Mouse (Mus musculus) neural tube, embryonic 14.5 days (tissue): ENCODE results near the gene Gpr176. TPM values are rescaled to one million over a fixed set of nuclear protein-coding genes. Genes with fewer than 3 reads are reported as not detected.

Experiments used
- ATAC-seq: fragments of 200-750 bp; cut with Nextera tagmentation; 2 replicates; pipeline ENCODE4 v1.8.0; 2017; ENCODE audit warnings: low read depth, mild to moderate bottlenecking, moderate TSS enrichment, moderate library complexity
- H3K27ac ChIP-seq: fragments of 300-500 bp; sonication (generic); 2 replicates; pipeline ENCODE4 v1.5.1; 2014; ENCODE audit warnings: low read depth, mild to moderate bottlenecking, control low read depth, low read length, moderate library complexity, mixed read lengths
- H3K27me3 ChIP-seq: fragments of 300-500 bp; sonication (generic); 2 replicates; pipeline ENCODE4 v1.6.1; 2014; ENCODE audit warnings: low read length; ENCODE audit not compliant: control insufficient read depth, insufficient read depth
- H3K36me3 ChIP-seq: fragments of 300-500 bp; sonication (generic); 2 replicates; pipeline ENCODE4 v1.6.1; 2014; ENCODE audit warnings: low read length, mixed read lengths; ENCODE audit not compliant: control insufficient read depth, insufficient read depth
- H3K4me1 ChIP-seq: fragments of 300-500 bp; sonication (generic); 2 replicates; pipeline ENCODE4 v1.6.1; 2014; ENCODE audit warnings: low read length; ENCODE audit not compliant: control insufficient read depth, insufficient read depth
- H3K4me2 ChIP-seq: fragments of 300-500 bp; sonication (generic); 2 replicates; pipeline ENCODE4 v1.6.1; 2014; ENCODE audit warnings: mild to moderate bottlenecking, low read depth, low read length, control low read depth
- H3K4me3 ChIP-seq: fragments of 300-500 bp; sonication (generic); 2 replicates; pipeline ENCODE4 v1.5.1; 2014; ENCODE audit warnings: low read depth, low read length, control low read depth, mixed read lengths
- H3K9ac ChIP-seq: fragments of 300-500 bp; sonication (generic); replicated peaks from 2 replicates; pipeline ENCODE4 v1.6.1; 2014; ENCODE audit warnings: low read depth, mild to moderate bottlenecking, control low read depth, low read length, mixed read lengths
- H3K9me3 ChIP-seq: fragments of 300-500 bp; sonication (generic); 2 replicates; pipeline ENCODE4 v1.6.1; 2016; ENCODE audit warnings: low read length; ENCODE audit not compliant: control insufficient read depth
- WGBS: fragments of 180-500 bp; shearing (Covaris S2); extraction: QIAGEN DNeasy Blood & Tissue Kit; methylation state at CpG from one replicate; pipeline ENCODE4 v1.1.7; 2014; 5-methylcytosine and 5-hydroxymethylcytosine counted together
- polyA plus RNA-seq: library from polyadenylated mRNA; unstranded; fragments of >200 nt; fragmentation: Nextera tagmentation; extraction: Ambion mirVana; gene quantifications from 2 replicates; pipeline ENCODE4 v1.2.1, GENCODE M21; 2014

Gpr176 gene
- polyA plus RNA-seq, 1 experiment from 2014 or later = 7.9 TPM

DNA sequence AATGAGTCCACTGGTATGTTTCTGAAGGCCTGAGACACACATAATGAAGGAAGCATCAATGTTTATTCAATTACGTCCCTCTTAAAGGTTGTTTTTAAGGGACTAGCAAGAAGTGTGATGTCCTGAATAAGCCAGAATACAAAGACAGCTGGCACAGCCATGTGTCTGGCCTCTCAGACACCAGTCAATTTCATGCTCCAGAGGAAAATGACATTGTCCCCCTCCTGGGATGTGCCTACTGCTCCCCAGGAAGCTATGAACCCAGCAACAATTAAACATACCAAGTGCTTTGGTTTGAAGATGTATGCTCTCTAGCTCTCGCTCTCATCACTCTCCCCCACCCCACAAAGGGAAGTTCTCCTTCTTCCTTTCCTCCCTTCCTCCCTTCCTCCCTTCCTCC is 56.3 kb downstream of the Gpr176 start:
- H3K4me1 ChIP-seq = peaks cover 8% of the 10 kb centered on the region
- peak; percentile 68 for ATAC-seq
- peak overlapping the region; percentile 29; the same call in 1 of the 2 replicates for H3K27ac ChIP-seq
- no peak overlapping the region for H3K4me2 ChIP-seq
- 27% methylated on average over 2 of the region's 2 CpGs for WGBS
- H3K4me3 ChIP-seq = no peak overlapping the region
- no peaks in the 10 kb centered on the region for H3K36me3 ChIP-seq
- H3K9ac ChIP-seq = no peak overlapping the region
- no peaks in the 10 kb centered on the region for H3K9me3 ChIP-seq
- no peaks in the 10 kb centered on the region for H3K27me3 ChIP-seq

DNA sequence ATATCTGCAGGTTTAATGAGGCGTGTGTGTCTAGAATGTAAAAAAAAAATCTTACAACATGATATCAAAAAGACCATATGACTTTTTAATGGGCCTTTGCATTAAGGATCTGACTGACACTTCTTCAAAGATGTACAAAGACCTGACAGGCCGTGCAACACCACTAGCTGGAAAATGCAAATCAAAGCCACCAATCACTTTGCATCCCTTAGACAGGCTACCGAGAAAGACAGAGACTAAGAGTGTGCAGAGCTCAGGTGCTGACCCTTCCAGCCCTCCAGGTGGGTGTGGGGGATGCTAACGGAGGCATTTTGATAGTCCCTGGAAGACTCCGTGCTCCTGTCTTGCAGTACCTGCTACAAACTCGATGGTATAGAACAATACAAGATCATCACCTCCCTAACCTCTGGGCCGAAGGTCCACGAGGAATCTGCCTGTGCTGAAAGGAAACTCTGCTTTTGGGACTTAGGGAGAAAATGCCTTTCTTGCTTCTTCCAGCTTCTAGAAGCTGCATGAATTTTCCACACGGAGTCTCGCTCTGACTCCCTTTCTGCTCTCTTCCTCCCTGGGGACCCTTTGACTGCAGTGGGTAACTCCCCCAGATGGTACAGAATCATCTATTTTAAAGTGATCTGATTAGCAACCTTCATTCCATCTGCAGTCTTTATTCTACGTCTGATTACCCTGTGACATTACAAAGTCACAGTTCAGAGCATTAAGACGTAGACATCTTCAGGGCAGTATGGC is 57.4 kb downstream of the Gpr176 start:
- H3K4me1 ChIP-seq = peaks cover 4% of the 10 kb centered on the region
- WGBS = 65% methylated on average over 12 of the region's 12 CpGs
- H3K9ac ChIP-seq = no peak overlapping the region
- ATAC-seq = no peak
- H3K4me3 ChIP-seq = no peak overlapping the region
- H3K9me3 ChIP-seq = no peaks in the 10 kb centered on the region
- no peak overlapping the region for H3K4me2 ChIP-seq
- no peaks in the 10 kb centered on the region for H3K36me3 ChIP-seq
- peak overlapping the region; percentile 48; the same call in 1 of the 2 replicates for H3K27ac ChIP-seq
- H3K27me3 ChIP-seq = no peaks in the 10 kb centered on the region

DNA sequence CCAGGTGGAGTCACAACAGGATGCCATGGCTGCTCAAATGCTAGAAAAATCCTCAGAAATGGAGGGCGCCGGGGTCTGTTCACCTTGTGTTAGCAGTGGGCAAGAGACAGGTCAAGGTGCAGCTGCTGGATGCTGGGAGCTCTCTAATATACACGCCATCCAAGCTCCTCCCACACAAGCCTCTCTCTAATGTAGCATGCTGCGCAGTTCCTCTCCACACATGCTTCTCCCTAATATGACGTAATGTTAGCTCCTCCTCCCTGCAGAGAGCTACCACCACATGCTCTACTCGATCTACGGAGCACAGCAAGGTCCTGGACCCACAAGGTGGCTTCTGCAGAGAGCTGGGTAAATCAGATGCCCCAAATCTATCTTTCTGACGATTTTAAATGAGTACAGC is 65.7 kb downstream of the Gpr176 start:
- H3K4me2 ChIP-seq = no peak overlapping the region
- 69% methylated on average over 8 of the region's 8 CpGs for WGBS
- no peak overlapping the region for H3K4me3 ChIP-seq
- H3K4me1 ChIP-seq = no peaks in the 10 kb centered on the region
- no peak overlapping the region for H3K9ac ChIP-seq
- ATAC-seq = peak; percentile 64; the same call in 1 of the 2 replicates
- H3K9me3 ChIP-seq = no peaks in the 10 kb centered on the region
- H3K27me3 ChIP-seq = no peaks in the 10 kb centered on the region
- H3K27ac ChIP-seq = no peak overlapping the region
- no peaks in the 10 kb centered on the region for H3K36me3 ChIP-seq

DNA sequence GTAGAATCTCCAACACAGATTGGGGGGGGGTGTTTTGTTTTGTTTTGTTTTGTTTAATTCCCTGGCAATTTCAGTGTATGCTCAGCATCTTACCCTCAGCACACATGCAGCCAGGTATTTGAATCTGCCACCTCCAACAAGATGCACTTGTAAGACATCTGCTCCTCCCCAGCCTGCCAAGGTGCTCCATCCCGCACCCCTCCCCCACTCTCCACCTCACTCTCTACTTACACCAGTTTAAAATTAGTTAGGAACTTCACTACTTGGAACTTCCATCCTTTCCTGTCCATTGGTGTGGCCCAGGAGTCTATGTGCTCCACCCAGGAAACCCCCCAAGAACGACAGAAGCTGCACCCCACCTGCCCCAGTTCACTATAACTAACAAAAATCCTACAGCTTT is 66.3 kb downstream of the Gpr176 start:
- 75% methylated on average over 2 of the region's 2 CpGs for WGBS
- H3K9ac ChIP-seq = no peak overlapping the region
- H3K4me2 ChIP-seq = no peak overlapping the region
- H3K27ac ChIP-seq = no peak overlapping the region
- H3K4me3 ChIP-seq = no peak overlapping the region
- ATAC-seq = no peak
- H3K9me3 ChIP-seq = no peaks in the 10 kb centered on the region
- H3K4me1 ChIP-seq = no peaks in the 10 kb centered on the region
- no peaks in the 10 kb centered on the region for H3K27me3 ChIP-seq
- H3K36me3 ChIP-seq = no peaks in the 10 kb centered on the region

DNA sequence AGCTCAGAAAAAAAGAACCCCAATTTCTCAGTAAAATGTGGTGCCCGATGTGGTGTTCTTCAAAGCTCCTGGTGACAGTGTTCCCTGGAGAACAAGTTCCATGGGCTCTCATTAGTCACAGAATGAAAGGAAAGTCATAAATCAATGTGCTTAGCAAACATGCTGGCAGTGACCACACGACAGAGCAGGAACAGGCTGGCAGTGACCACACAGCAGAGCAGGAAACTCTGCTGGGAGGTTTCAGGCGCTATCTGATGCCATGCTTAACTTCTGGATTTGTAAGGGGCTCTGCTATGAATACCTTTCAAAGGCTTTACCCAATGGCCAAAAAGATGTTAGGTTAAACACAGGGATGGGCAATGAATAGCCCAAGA is 66.7 kb downstream of the Gpr176 start:
- H3K27ac ChIP-seq = no peak overlapping the region
- H3K4me3 ChIP-seq = no peak overlapping the region
- H3K9me3 ChIP-seq = no peaks in the 10 kb centered on the region
- H3K4me1 ChIP-seq = no peaks in the 10 kb centered on the region
- no peak overlapping the region for H3K9ac ChIP-seq
- ATAC-seq = no peak
- no peak overlapping the region for H3K4me2 ChIP-seq
- WGBS = 22% methylated on average over 3 of the region's 3 CpGs
- H3K27me3 ChIP-seq = no peaks in the 10 kb centered on the region
- H3K36me3 ChIP-seq = no peaks in the 10 kb centered on the region

DNA sequence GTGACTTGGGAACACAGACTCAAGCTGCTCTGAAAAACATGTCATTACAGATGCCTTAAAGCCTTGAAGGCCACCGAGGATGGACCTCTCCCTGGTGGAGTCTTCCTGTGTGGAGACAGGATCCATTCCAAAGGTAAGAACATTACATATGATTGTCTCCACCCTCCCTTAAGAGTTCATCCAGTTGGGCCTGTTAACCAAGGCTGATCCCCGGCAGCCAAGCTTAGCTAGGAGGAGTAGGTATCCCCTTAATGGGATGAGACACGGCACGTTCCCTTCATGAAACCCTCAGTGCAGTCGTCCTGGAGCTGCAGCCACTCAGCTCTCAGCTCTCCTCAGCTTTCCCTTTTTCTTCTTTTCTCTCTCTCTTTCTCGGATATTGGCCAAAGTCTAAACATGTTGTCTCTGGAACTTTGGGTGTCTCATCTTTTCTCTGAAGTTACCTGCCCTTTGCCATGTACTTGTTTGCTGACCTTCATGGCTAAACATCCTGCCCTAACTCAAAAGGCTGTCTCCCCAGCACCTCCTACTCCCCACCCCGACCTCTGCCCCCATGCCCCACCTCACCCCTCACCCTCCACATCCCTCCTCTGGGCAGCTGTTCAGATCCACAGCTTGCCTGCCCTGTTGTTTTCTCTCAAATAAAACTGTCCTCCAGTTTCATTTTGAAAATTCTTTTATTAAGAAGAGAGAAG is 67.2 kb downstream of the Gpr176 start:
- H3K27me3 ChIP-seq = no peaks in the 10 kb centered on the region
- no peak for ATAC-seq
- H3K4me1 ChIP-seq = no peaks in the 10 kb centered on the region
- no peak overlapping the region for H3K9ac ChIP-seq
- H3K4me2 ChIP-seq = no peak overlapping the region
- H3K27ac ChIP-seq = no peak overlapping the region
- H3K4me3 ChIP-seq = no peak overlapping the region
- WGBS = 79% methylated on average over 7 of the region's 7 CpGs
- no peaks in the 10 kb centered on the region for H3K36me3 ChIP-seq
- no peaks in the 10 kb centered on the region for H3K9me3 ChIP-seq

DNA sequence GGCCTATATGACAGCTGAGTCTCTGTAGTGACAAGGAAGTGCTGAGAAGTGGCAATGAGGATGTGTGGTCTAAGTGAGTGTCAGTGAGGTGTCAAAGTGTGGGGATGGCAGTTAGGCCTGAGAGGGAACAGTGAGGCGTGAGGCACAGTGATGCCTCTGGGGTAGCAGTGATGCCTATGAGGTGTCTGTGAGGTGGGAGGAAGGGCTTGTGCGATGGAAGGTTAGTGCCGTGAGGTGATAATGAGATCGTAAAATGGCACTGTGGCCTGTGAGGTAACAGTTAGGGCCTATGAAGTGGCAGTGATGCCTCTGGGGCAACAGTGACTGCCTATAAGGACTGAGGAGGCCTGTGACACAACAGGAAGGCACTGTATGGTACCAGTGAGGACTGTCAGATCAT is 69.8 kb downstream of the Gpr176 start:
- WGBS = 57% methylated on average over 4 of the region's 4 CpGs
- no peak for ATAC-seq

DNA sequence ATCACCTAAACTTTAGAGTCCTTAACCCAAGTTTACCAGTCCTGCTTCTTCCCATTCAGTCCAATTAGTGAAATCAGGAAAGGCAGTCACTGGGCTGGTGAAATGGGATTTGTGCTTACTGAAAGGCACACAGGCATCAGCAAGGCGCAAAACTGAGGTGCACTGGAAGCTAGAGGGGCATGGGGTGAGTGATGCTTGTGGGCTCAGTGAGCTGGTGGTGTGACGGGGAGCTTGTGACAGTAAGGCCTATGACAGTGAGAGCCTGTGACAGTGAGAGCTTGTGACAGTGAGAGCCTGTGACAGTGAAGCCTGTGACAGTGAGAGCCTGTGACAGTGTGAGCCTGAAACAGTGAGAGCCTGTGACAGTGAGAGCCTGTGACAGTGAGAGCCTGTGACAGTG is 71.6 kb downstream of the Gpr176 start:
- Histone ChIP-seq H3K36me3 (no peaks in the 10 kb centered on the region), H3K9me3 (no peaks in the 10 kb centered on the region), H3K4me1 (no peaks in the 10 kb centered on the region), H3K4me2 (no peak overlapping the region), H3K9ac (no peak overlapping the region), H3K27me3 (no peaks in the 10 kb centered on the region), H3K4me3 (no peak overlapping the region), H3K27ac (no peak overlapping the region)
- ATAC-seq = no peak
- WGBS = 79% methylated on average over 2 of the region's 2 CpGs

More for the DNA sequence above, 69.8 kb downstream of the Gpr176 start:
- H3K9me3 ChIP-seq = no peaks in the 10 kb centered on the region
- H3K27me3 ChIP-seq = no peaks in the 10 kb centered on the region
- H3K36me3 ChIP-seq = no peaks in the 10 kb centered on the region
- H3K4me1 ChIP-seq = no peaks in the 10 kb centered on the region
- H3K4me3 ChIP-seq = no peak overlapping the region
- H3K4me2 ChIP-seq = no peak overlapping the region
- no peak overlapping the region for H3K27ac ChIP-seq
- H3K9ac ChIP-seq = no peak overlapping the region

DNA sequence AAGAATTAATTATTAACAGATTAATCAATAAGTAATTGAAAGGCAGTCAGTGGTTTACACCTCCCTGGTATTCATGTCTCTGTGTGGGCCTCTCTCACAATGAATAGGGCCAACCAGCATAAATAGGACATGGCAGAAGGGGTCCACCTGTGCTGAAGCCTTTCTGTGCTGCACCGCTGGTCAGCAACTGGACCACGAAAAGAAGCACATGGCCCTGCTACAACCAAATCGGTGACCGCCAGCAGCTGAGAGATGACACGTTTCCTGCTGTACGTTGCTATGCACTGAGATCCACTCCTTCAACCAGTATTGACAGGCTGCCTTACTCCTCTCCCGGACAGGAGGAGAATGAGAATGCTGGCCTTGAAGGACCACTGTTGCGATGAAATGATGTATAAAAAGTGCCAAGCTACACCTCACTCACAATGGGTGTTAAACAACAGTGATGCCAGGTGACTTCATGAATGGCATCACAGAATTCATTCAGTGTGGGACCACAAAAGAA is 72.1 kb downstream of the Gpr176 start:
- no peaks in the 10 kb centered on the region for H3K9me3 ChIP-seq
- H3K9ac ChIP-seq = no peak overlapping the region
- H3K4me1 ChIP-seq = no peaks in the 10 kb centered on the region
- H3K4me2 ChIP-seq = no peak overlapping the region
- no peaks in the 10 kb centered on the region for H3K36me3 ChIP-seq
- WGBS = 73% methylated on average over 8 of the region's 8 CpGs
- H3K4me3 ChIP-seq = no peak overlapping the region
- H3K27ac ChIP-seq = no peak overlapping the region
- no peaks in the 10 kb centered on the region for H3K27me3 ChIP-seq
- ATAC-seq = no peak
